Mouse (Mus musculus) liver, embryonic 14.5 days (tissue): ENCODE measurements around the gene Pacsin2.

Experiments
- CTCF ChIP-seq: IDR thresholded peaks from 2 replicates; pipeline ENCODE4 v1.5.1; 2016; ENCODE audit warnings: antibody characterized with exemption, low read depth, control low read depth
- EP300 ChIP-seq: IDR thresholded peaks from 2 replicates; pipeline ENCODE4 v1.6.1; 2016; ENCODE audit warnings: antibody characterized with exemption, low read depth

- no peak for TF ChIP-seq EP300
- TF ChIP-seq CTCF, result no peak
Measured at GRCm38 (mm10) chr15:83510805-83511405, 46.5 kb upstream of the Pacsin2 start, which contains the start of gene Ttll1.
